Mouse (Mus musculus) regulatory T cell (primary cell): ENCODE results near the gene Fam187a.

Experiments used
- in situ Hi-C: fragments of 300-600 bp; cut with MboI, MseI; formaldehyde crosslinking; loops from one replicate; pipeline ENCODE4 v1.15.1; 2025; ENCODE audit warnings: high pct_unique_total_duplicates

Gene Fam187a

DNA sequence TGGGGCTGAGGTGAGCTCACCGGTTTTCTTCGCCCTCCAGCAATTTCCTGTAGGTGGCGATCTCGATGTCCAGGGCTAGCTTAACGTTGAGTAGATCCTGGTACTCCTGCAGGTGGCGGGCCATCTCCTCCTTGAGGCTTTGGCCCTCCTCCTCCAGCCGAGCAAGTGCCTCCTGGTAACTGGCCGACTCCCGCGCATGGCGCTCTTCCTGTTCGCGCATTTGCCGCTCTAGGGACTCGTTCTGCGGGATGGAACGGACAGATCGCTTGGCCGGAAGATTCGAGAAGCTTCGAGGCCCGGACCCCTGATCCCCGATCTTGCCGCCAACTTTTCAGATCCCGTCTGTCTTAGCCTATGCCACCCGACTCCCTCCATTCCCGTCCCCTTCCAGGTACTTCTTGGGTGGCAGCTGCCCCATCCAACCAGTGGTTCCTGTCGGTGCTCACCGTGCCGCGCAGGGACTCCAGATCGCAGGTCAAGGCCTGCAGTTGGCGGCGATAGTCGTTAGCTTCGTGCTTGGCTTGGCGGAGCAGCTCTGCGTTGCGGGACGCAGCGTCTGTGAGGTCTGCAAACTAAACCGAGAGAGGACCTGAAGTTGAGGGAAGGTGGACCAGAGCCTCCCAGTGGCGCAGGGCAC, 8.2 kb downstream of the Fam187a start:
- in situ Hi-C loops, result no loop called here

DNA sequence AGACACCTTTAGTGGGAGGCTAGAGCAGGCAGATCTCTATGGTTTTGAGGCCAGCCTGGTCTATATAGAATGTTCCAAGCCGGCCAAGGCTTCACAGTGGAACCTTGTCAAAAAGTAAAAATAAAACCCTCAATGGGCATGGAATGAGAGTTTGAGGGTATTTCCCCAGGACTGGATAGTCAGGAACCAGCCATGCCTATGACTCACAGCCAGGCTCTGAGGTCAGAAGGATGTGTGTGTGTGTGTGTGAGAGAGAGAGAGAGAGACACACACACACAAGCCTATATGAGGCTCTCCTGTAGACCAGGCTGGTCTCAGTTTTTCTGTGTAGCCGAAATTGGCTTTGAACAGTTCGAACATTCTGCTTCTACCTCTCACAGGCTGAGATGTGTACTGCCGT, 9.7 kb downstream of the Fam187a start:
- in situ Hi-C loops, result loop anchor here (5.0 kb wide), 1 partner anchor 98 kb away; no protein-coding TSS in a partner anchor

DNA sequence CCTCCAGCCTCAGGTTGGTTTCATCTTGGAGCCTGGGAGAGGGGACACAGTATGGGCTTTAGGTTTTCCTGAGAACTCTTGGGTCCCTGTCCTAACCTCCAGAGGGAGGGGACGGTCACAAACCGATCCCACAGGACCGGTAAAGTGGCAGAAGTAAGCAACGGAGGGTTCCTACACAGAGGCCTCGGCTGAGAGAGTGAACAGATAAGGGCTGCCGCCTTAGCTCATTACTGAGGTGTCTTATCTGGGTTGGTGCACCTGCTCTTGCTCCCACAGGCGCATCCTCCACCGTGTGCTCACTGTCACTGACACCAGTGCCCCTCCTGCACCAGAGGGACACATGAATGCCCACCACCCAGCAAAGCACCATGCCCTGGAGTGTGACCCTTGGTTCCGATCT, 10.8 kb downstream of the Fam187a start:
- in situ Hi-C loops, result loop anchor here (5.0 kb wide), 1 partner anchor 97 kb away; no protein-coding TSS in a partner anchor

DNA sequence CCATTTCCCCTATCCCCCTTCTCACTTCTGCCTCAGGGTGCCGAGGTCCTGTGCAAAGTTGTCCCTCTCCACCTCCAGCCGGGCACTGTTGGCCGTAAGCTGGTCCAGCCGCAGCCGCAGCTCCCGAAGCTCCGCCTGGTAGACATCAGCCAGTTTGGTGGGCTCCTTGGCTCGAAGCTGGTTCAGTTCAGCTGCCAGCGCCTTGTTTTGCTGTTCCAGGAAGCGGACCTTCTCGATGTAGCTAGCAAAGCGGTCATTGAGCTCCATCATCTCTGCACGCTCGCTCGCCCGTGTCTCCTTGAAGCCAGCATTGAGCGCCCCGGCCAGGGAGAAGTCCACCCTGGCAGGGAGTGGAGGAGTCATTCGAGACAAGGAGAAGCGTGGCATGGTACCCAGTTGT, 11.7 kb downstream of the Fam187a start:
- in situ Hi-C loops, result loop anchor here (5.0 kb wide), 1 partner anchor 96 kb away; no protein-coding TSS in a partner anchor

DNA sequence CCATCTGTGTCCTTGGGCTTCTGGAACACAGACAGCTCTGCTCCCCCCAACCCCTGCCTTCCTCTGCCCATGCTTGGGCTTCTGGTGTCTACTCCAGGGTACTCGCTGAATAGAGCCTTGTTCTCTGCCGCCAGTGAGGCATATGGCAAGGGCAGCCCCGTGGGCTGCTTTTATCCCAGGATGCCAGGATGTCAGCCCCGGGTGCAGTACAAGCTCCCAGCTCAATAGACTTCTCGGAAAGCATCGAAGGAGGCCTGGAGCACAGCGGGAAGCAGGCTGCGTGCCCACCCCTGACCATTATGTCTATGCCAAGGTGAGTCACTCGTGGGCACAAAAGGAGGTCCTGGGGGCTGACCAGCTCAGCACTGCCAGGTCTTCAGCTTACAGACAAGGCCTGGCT, 13.4 kb downstream of the Fam187a start:
- in situ Hi-C loops, result loop anchor here (5.0 kb wide), 1 partner anchor 94 kb away; no protein-coding TSS in a partner anchor

DNA sequence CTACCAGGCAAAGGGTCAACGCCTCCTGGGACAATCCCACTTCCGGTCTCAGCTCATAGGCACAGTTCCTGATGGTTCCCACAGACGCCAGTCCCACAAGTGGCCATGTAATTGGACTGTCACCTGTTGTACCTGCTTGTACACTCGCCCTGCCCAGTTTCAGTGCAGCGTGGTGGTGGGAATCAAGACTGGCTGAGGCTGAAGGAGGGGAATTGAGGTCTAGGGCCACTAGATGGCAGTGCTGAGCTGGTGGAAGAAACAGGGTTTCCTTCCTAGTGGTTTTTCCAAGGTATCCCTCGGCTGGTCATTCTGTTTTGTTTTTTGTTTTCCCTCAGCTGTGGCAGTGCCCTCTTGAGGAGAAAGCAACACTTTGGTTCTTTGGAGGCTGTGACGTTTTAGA, 15.8 kb downstream of the Fam187a start, which contains the start of gene Gfap:
Gene Gfap, minus strand, starts transcription at position 150 of the 400 bp plus-strand sequence.
- in situ Hi-C loops, result no loop called here

DNA sequence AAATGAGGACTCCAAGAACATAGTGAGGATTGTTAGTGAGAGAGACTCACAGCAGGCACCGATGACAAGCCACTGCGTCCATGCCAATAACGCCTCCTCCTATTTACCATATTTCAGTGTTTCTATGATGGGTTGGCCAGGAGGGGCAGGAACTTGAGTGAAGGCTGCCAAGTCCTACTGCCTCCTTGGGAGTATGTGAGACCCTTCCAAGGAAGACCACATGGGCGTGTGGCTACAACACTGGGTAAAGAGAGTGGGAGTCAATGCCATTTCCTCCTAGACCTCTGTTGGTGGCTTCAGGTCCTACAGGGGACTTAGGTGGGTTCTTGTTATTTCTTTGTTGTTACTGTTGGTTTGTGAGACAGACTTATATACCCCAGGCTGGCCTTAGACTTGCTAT, 16.2 kb downstream of the Fam187a start:
- in situ Hi-C loops, result no loop called here

DNA sequence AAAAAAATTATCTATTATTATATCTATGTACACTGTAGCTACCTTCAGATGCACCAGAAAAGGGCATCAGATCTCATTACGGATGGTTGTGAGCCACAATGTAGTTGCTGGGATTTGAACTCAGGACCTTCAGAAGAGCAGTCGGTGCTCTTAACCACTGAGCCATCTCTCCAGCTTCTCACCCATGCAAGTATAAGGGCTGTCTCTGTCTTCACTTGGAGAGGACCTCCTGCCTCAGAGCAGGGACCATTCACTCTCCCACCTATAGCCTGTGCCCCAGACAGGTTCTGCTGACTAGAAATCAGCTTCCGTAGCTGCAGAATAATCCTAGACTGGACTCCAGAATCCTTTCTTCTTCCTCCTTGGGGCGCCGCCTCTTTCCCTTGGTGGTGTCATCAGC, 17.1 kb downstream of the Fam187a start:
- in situ Hi-C loops, result no loop called here

DNA sequence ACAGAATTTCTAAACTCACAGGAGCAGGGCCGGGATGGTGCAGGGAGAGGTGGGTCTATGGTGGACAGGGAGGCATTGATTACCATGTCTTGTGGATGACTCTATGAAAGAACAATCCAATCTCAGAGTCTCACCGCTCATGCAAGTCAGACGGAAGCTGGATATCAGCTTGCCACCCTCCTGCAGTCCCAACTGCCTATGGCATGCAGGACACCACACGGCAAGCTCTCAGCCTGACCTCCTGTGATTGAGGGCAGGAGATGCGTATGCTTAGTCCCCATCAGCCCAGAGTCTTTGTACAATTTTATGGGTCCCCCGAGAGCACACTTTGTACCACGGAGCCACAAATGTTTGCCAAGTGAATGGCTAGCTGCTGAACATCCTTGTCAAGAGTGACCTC, 18.7 kb downstream of the Fam187a start:
- in situ Hi-C loops, result no loop called here

DNA sequence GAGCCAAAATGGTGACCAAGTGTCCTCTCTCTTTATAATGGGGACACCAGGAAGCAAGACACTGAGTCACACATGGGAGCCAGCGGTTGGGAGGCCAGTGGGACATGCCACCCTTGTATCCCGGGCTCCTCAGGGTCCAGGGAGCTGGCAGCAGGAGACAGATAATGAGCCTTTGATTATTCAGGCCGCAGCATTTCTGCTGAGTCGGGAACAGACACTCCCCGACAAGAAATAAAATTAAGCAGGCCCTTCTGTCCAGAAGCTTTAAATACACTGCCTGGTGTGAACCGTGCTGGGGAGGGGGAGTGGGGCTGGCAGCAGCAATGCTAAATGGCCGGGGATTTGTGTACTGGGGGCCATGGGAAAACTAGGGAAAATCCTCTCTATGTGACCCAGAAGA, 26.4 kb downstream of the Fam187a start:
- in situ Hi-C loops, result no loop called here

DNA sequence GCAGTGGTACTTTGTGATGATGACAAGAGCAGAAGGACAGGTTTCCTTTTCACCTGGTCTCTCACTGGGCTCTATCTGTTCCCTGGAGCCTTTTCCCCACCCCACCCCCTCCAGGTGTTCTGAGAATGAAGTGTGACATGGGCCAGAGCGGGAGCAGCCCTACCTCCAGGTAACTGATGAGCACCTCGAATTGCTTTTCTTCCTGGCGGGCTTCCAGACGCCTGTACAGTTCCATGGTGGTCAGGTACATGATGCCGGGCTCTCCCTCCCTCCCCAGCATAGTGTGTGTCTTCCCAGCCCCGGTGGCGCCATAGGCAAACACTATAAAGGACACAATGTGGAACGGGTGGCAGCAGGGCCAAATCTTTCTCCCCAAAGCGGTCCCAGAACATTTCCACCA, 30.4 kb downstream of the Fam187a start:
- in situ Hi-C loops, result no loop called here

DNA sequence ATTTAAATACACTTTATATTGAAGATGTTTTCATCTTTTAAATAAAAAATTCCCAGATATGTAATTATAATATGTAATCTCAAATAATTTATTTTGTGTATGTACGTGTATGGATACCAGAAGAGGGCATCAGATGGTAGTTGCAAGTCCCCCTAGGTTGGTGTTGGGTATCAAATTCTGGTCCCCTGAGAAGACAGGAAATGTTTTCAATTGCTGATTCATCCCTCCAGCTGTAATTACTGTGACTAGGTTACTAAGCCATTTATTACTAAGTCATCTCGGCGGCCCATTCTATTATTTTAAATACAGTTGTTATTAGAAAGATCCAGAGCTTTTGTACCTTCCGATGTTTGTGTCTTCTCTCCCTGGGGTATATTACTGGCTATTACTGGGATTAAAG, 33.1 kb downstream of the Fam187a start:
- in situ Hi-C loops, result no loop called here

DNA sequence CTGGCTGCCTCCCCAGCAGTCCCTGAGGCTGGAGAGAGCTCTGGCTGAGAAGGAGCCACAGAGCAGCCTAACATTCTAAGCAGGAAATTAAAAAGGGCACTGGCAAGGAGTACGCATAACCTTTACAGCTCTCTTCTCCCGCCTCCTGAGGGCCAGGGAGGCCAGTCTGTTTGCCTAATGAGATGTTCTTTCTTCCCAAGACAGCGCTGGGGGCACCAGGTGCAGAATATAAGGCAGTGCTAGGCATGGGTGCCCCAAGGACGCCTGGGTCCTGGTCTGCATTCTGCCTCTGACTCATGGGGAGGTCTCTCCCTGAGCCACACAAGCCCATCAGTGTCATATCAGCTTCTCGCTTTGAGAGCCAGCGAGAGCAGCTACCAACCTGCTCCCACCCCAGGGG, 36.5 kb downstream of the Fam187a start:
- in situ Hi-C loops, result no loop called here

DNA sequence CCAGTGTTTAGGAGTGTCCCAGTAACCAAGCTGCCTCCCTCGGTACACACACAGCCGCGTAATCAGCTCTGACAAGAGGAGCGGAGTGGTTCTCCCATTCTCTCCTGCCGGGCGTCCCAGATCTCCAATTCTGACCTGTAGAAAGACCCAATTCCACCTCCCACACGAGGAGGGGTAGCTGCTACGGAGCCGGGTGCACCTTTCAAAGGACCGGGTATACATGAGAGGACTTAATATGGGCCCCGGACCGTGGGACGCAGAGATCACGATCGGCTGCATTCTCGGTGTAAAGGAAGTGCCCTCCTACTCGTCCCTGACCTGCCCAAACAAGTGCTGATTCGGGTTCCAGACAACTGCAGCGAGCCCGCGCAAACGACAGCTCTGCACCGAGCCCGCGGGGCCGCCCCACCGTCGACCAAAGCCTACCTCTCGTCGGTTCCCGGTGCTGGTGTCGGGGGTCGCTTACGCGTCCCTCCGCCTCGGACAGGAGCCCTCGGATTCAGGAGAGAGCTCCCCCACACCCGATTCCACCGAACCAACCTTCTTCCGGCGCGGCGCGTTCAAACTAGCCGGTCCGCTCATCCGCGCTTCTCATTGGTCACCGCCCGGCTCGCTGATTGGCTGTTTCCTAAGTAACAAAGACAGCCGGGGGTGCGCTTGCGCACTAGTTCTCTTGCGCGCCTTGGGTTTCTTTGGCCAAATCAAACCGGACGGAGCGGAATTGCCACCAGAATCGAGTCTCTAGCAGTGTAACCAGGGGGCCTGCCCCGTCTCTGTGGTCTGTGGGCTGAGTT, 39.8 kb downstream of the Fam187a start, which contains the start of gene Kif18b:
Gene Kif18b, minus strand, starts transcription at position 568 of the 794 bp plus-strand sequence.
- in situ Hi-C loops, result no loop called here

DNA sequence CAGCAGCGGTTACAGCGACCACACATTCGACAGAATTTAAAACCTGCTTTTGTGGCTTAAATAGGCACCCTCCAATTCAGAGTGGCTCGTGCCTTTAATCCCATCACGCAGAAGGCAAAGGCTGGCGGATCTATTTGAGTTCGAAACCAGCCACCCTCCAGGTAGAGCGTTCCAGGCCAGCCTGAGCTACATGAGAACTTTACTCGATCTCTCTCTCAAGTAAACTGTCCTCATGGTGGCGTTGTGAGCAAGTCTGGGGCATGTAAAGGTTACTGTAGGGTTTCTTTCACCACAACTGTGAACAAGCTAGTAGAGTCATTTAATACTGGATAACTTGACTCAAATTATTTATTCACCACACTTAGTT, 40.4 kb downstream of the Fam187a start:
- in situ Hi-C loops, result no loop called here

DNA sequence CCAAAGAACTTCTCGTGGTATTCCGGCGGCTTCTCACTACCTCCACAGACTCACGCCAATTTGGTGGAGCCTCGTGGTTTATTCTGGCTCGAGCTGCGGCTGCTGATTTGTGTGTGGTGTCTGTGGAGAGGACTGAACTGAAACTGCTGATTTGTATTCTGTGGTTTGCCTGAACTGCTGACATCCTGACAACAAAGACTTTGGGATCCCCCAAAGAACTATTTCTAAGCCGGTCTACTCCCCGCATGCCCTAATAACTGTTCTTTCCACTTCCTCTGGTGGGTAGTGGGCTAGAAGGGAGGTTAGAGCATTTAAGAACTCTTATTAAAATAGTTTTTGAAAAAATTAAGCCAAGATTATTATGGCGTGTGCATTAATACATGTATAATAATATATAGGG, 45.7 kb downstream of the Fam187a start:
- in situ Hi-C loops, result no loop called here

DNA sequence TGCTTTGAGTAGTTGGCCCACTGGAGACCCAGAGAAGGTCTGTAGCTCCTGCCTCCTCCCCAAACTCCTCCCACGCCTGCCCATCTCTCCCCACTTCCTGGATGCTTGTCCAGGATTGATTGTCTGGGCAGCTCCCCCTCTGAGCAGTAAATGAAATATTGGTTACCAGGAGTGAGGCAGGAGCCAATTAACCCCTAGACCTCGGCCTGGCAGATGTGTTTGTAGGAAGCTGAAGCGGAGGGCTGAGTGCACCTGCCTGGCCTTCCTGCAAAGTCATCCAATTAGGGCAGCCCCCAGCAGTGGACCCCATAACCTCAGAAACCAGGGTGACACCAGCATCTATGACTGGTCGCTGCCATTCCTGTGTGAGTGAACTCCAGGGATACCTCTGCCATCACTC, 51.3 kb downstream of the Fam187a start:
- in situ Hi-C loops, result no loop called here
